Mouse (Mus musculus): ENCODE measurements at regions not wholly inside any gene's neighbourhood (a gene's known extent, or its start where the extent isn't known, plus 50 kb on each side); places are given as distances from the start of the nearest gene placed in this dataset.

GRCm38 (mm10) chr19:15212881-15213280 lies 615.0 kb upstream of the Tle4 start:
- no peak for DNase-seq

- DNase-seq: no peak
These were observed 605.2 kb upstream of the Tle4 start for GRCm38 (mm10) chr19:15203039-15203438.

GRCm38 (mm10) chr19:15201262-15201661 lies 603.4 kb upstream of the Tle4 start:
- no peak for DNase-seq

- DNase-seq: no peak
These were observed 602.9 kb upstream of the Tle4 start for GRCm38 (mm10) chr19:15200792-15201191.

- no peak for DNase-seq
These were observed 602.5 kb upstream of the Tle4 start for GRCm38 (mm10) chr19:15200361-15200760.

- DNase-seq: no peak
These were observed 601.8 kb upstream of the Tle4 start for GRCm38 (mm10) chr19:15199692-15200091.

DNA sequence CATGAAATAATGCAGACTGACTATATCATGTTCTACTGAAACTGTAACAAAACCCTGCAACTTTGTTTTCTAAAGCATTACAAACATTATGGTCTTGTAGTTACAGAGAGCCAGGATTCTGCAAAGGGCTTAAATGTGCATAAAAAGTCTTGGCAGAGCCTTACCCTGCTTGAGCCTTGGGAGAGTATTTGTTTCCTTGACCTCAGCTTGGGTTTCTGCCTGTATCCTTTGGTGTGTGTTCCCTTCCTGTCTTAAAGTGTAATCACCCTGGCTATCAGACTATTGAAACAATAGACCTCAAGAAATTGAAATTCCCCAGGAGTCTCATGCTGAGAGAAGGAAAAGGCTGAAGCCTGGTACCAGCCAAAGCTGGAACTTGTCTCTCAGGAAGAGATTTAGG lies 577.4 kb upstream of the Tle4 start:
- DNase-seq: no peak

- DNase-seq: no peak
These were observed 575.5 kb upstream of the Tle4 start for GRCm38 (mm10) chr19:15173301-15173700.

DNA sequence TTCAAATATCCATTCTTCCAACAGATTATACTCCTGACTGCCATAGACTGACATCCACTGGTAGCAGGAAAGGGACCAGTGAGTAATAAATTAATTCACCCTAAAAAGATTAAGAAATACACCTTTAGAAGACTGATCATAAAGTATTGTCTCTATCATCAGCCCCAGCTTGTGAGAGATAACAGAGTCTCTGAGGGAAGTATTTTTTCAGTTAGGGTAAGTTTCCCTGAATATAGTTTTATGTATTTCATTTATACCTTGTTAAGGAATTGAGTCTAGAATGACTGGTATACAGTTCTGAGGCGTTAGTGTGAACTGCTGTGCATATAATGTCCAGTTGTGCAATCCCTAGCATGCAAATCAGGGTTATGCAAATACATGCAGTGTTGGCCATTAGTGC lies 569.3 kb upstream of the Tle4 start:
- DNase-seq: no peak

DNA sequence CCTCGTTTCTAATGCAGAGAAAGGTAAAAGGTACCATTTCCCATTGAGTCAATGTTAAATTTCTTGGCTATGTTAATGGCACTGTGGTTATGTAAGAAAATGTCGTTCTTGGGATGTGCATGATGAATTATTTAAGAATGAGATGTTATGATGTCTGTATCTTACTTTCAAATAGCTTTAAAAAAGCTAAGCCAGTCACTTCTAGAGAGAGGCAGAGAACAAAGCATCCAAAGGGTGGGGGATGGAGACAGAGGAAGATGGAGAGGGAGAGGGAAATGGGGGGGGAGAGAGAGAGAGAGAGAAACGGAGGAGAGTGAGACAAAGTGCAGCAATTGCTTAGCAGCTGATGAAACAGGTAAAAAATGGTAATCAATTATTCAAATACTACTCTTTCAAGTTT lies 562.8 kb upstream of the Tle4 start:
- no peak for DNase-seq

DNA sequence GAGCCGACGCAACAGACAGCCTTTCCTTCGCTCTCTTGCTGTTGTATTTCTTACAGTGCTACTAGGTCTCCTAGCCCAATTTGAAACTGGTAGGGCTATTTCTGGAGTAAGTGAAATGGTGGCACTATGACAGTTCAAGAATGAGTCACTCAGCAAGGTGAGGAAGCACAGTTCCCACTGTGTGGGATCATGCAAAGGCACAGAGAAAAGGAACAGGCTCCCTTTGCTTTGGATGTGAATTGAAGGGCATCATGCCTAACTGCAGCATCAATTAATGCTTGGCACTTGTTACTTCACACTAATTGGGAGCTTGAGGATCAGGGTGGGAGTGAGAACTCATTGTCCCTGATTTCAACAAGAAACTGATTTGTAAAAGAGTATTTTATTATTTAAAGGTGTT lies 560.8 kb upstream of the Tle4 start:
- no peak for DNase-seq

GRCm38 (mm10) chr19:15158177-15158576 lies 560.3 kb upstream of the Tle4 start:
- DNase-seq: no peak

- DNase-seq: no peak
These were observed 556.8 kb upstream of the Tle4 start for GRCm38 (mm10) chr19:15154693-15155092.

DNA sequence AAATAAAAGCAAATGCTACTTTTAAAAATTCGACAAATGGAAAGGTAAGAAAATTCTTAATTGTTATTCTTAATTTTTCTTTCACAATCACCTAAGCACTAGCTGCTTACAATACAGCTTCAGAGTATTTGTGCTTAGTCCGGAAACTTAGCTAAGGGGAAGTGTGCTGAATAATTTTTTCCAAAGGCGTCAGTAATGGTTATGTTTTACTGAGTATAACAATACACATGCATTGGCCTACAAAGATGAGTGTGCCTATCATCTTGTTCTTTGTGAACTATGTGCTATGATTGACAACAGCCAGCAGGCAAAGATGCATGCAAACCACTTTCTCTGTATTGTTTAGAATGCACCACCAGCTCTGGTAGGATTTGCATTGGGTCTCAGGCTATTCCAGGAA lies 548.5 kb upstream of the Tle4 start:
- no peak for DNase-seq

GRCm38 (mm10) chr19:15127122-15127521 lies 529.3 kb upstream of the Tle4 start:
- no peak for DNase-seq

DNA sequence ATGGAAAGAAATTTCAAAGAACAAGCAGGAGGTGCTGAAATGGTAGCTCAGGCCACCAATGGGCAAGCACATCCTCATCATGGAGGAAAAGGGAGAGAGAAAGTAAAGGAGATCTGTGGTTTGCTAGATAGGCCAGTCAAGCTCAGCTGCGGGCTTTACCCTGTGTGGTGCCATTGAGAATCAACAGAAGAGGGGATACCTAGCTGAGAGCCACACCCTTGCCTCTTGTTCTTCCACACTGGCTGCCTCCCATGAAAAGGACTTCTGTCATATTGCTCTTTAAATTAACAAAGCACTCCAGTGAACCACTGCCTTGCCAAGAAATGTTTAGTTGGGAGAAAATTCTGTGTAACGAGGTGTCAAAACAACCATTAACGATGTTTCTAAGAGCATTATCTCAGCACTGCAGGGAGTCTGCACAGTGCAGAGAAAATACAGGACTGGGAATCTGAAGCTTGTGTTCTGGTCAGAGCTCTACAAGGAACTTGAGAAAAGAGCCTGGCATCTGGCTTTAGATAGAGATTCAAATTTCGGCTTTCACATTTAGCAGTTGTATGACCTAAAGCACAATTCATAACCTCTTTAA lies 510.7 kb upstream of the Tle4 start:
- DNase-seq: no peak

- no peak for DNase-seq
These were observed 497.2 kb upstream of the Tle4 start for GRCm38 (mm10) chr19:15095054-15095453.

DNA sequence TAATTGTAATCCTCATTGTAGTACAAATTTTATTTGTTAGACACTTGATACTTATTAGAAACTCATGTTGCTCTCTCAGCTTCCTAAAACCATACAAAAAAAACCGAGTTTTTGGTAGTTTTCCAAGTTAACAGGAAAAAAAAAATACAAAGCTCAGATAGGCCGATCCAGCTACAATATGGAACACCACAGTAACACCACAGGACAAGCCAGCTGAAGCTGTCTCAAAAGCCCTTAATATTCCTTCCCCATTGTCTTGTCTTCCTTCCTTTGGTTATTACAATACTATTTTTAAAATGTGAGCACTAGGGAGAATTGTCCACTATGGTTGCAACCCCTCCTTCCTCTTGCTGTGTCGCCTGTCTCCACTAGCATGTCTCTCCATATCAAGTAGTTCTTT lies 495.7 kb upstream of the Tle4 start:
- DNase-seq: no peak

GRCm38 (mm10) chr19:15080638-15081037 lies 482.8 kb upstream of the Tle4 start:
- no peak for DNase-seq

- no peak for DNase-seq
These were observed 459.9 kb upstream of the Tle4 start for GRCm38 (mm10) chr19:15057801-15058200.

DNA sequence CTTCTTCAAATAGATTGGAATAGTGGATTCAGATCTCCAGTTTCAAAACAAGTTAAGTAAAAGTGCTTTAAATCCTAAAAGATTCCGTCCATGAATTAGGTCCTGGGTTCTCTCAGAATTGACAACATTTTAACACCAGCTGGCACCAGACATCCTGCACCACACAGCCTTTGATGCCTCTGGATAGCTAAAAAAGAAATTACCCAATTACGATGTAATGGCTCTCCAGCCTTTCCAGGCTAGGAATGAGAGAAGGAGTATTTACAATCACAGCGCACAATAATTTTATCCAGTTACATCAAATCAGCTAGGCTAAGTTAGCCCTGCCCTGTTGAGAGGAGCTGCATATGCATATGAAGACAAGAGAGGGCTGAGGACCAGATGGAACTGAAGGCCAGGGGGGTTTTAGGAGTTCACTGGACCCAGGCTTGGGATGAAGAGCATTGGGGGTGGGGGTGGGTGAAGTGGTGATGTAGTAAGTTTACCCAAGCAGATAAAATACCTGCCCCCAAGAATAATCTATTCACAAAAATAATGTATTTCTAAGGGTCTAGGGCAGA lies 455.8 kb upstream of the Tle4 start:
- no peak for DNase-seq

- no peak for DNase-seq
These were observed 454.9 kb upstream of the Tle4 start for GRCm38 (mm10) chr19:15052642-15053239.

DNA sequence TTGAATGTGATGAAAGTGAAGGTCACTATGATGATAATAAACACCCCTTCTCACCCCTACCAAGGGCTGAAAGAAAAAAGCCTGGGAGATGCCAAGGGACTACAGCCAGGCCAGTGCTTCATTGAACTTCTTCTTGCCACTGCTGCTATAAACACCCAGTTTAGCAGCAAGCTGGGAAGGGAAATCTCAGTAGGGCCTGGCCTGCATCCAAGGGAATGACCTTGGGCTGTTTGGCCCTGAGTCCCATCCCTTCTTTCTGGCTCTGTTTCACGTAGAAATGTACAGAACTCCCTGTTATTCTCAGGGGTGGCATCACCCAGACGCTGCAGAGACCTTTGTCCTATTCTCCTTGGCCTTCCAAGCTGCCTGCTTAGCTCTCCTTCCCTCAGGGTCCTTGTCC lies 450.0 kb upstream of the Tle4 start:
- no peak for DNase-seq

- DNase-seq: no peak
These were observed 449.5 kb upstream of the Tle4 start for GRCm38 (mm10) chr19:15047306-15047868.

DNA sequence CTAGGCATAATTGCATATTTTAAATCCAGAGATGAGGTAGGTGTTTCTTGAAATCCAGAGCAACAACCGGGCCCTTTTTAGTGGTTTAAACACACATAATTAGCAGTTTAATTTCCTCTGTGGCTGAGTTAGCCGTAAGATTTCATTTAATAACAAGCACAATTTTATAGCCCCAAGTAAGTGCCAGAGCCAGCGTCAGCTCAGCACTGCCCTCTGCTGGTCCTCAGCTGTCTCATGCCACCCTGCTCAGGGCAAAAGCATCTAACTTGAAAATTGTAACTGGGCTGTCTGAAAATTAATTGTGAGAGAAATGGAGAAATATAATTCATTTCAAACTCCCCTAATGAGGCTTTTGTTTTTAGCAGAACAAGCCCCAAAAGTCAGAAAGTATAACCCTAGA lies 437.7 kb upstream of the Tle4 start:
- DNase-seq: peak; percentile 43

All from cerebellum, adult 8-10 months (tissue).